Mouse (Mus musculus): ENCODE measurements around the gene Tln2. TPM values are rescaled to one million over a fixed set of nuclear protein-coding genes. Genes with fewer than 3 reads are reported as not detected.

Gene Tln2
- total and polyA plus RNA-seq, 2 experiments from 2014 or later, result 31.3 to 45.9 TPM

- Histone ChIP-seq H3K27ac (ENCODE audit: low read depth, low read length) (no peak overlapping the region), H3K4me3 (ENCODE audit: low read depth, low read length) (no peak overlapping the region), H3K27me3 (ENCODE audit: insufficient read depth, low read length) (no peaks in the 10 kb centered on the region), H3K36me3 (ENCODE audit: insufficient read depth) (peaks cover 6% of the 10 kb centered on the region; the same call in 1 of the 2 replicates), H3K9me3 (ENCODE audit: low read length) (no peaks in the 10 kb centered on the region), H3K9ac (no peak overlapping the region), H3K4me2 (ENCODE audit: low read depth) (no peak overlapping the region), H3K4me1 (ENCODE audit: insufficient read depth) (no peaks in the 10 kb centered on the region)
- DNase-seq (no peak), ATAC-seq (no peak)
- TF ChIP-seq CTCF (IDR thresholded peaks at IDR 0.05; ENCODE audit: low read depth), result no peak
These were observed 255.5 kb downstream of the Tln2 start for GRCm38 (mm10) chr9:67303986-67304385.

DNA sequence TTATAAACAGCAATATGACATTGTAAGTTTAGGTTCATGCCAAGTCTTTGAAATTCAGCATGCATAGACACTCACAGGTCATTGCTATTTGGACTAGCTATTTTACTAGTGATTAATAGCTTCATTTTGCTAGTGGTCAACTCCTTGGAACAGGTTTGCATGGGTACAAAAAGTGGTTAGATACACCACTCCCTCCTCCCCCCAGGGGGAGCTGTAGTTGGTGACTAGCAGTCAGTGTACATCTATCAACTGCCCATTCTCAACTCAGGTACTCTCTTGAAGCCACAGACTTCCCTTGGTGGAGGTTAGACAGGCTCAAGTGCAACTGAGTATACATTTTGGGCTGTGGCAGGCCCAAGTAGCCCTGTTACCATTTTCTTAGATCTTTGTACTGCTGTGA lies 256.5 kb downstream of the Tln2 start:
- no peak overlapping the region for H3K27ac ChIP-seq (ENCODE audit: low read depth, low read length)
- TF ChIP-seq CTCF (IDR thresholded peaks at IDR 0.05; ENCODE audit: low read depth), result no peak
- no peaks in the 10 kb centered on the region for H3K4me1 ChIP-seq (ENCODE audit: insufficient read depth)
- H3K9ac ChIP-seq, result no peak overlapping the region
- H3K9me3 ChIP-seq (ENCODE audit: low read length), result no peaks in the 10 kb centered on the region
- no peak overlapping the region for H3K4me2 ChIP-seq (ENCODE audit: low read depth)
- no peak overlapping the region for H3K4me3 ChIP-seq (ENCODE audit: low read depth, low read length)
- H3K36me3 ChIP-seq (ENCODE audit: insufficient read depth), result peaks cover 6% of the 10 kb centered on the region; the same call in 1 of the 2 replicates
- DNase-seq, result no peak
- no peaks in the 10 kb centered on the region for H3K27me3 ChIP-seq (ENCODE audit: insufficient read depth, low read length)
- ATAC-seq, result no peak

DNA sequence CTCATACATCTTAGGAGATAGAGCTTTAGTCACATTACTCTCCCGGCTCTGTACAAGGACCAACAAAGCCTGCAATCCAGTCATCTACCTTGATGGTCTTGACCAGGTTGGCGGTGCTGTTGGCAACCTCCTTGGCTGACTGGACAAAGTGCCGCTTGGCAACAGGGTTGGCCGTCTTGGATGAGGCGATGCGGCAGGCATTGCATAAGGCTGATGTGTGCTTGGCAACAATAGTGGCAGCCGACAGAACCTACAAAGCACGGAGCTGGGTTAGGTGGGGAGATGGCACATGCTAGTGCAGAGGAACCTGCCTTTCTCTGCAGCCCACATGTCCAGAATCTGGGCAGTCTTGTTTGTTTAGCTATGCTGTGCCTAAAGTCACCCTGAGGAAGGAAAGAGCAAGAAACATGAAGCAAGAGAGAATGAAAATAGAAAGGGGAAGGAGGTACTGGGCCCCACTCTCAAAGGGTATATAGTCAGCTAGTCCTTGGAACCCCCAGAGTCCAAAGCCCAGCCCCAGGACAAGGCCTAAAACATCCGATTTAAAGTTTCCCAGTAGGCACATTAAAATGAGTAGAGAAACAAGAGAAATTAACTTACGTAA lies 257.0 kb downstream of the Tln2 start:
- no peak overlapping the region for H3K4me3 ChIP-seq (ENCODE audit: low read depth, low read length)
- no peak for ATAC-seq
- H3K4me1 ChIP-seq (ENCODE audit: insufficient read depth), result no peaks in the 10 kb centered on the region
- H3K9me3 ChIP-seq (ENCODE audit: low read length), result no peaks in the 10 kb centered on the region
- no peak overlapping the region for H3K4me2 ChIP-seq (ENCODE audit: low read depth)
- H3K27me3 ChIP-seq (ENCODE audit: insufficient read depth, low read length), result no peaks in the 10 kb centered on the region
- peaks cover 6% of the 10 kb centered on the region; the same call in 1 of the 2 replicates for H3K36me3 ChIP-seq (ENCODE audit: insufficient read depth)
- H3K9ac ChIP-seq, result no peak overlapping the region
- DNase-seq, result no peak
- no peak for TF ChIP-seq CTCF (IDR thresholded peaks at IDR 0.05; ENCODE audit: low read depth)
- 93% methylated on average over 10 of the region's 10 CpGs for WGBS
- H3K27ac ChIP-seq (ENCODE audit: low read depth, low read length), result no peak overlapping the region

DNA sequence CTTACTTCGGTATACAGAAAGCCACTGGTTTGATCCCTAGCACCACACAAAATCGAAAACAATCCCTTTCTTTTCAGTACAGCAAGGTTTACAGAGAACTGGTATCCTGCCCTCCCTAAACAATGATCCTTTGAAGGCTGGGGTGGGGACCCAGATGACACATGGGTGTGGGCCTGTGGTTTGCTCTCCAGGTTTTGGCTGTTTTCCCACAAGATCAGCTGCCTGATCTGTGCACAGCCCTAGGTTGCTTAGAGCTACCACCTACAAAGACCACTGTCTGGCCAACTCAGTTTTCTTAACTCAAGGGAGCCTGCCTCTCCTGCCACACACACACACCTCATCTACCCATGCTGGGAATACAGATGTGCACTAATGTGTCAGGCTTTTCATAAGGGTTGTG lies 257.9 kb downstream of the Tln2 start:
- no peak for TF ChIP-seq CTCF (IDR thresholded peaks at IDR 0.05; ENCODE audit: low read depth)
- no peak for ATAC-seq
- no peak overlapping the region for H3K4me2 ChIP-seq (ENCODE audit: low read depth)

GRCm38 (mm10) chr9:67300769-67301168 lies 258.7 kb downstream of the Tln2 start:
- Histone ChIP-seq H3K27me3 (ENCODE audit: insufficient read depth, low read length) (no peaks in the 10 kb centered on the region), H3K4me3 (ENCODE audit: low read depth, low read length) (no peak overlapping the region), H3K4me2 (ENCODE audit: low read depth) (no peak overlapping the region), H3K9ac (no peak overlapping the region), H3K36me3 (ENCODE audit: insufficient read depth) (peaks cover 6% of the 10 kb centered on the region; the same call in 1 of the 2 replicates), H3K9me3 (ENCODE audit: low read length) (no peaks in the 10 kb centered on the region), H3K4me1 (ENCODE audit: insufficient read depth) (no peaks in the 10 kb centered on the region), H3K27ac (ENCODE audit: low read depth, low read length) (no peak overlapping the region)
- DNase-seq (no peak), ATAC-seq (no peak)
- 72% methylated on average over 5 of the region's 5 CpGs for WGBS
- no peak for TF ChIP-seq CTCF (IDR thresholded peaks at IDR 0.05; ENCODE audit: low read depth)

More for the DNA sequence above, 257.9 kb downstream of the Tln2 start:
- no peak overlapping the region for H3K27ac ChIP-seq (ENCODE audit: low read depth, low read length)
- H3K9ac ChIP-seq, result no peak overlapping the region
- no peak for DNase-seq
- no peaks in the 10 kb centered on the region for H3K4me1 ChIP-seq (ENCODE audit: insufficient read depth)
- WGBS, result 84% methylated on average over 2 of the region's 2 CpGs
- no peaks in the 10 kb centered on the region for H3K9me3 ChIP-seq (ENCODE audit: low read length)
- H3K27me3 ChIP-seq (ENCODE audit: insufficient read depth, low read length), result no peaks in the 10 kb centered on the region
- no peak overlapping the region for H3K4me3 ChIP-seq (ENCODE audit: low read depth, low read length)
- H3K36me3 ChIP-seq (ENCODE audit: insufficient read depth), result peaks cover 6% of the 10 kb centered on the region; the same call in 1 of the 2 replicates

- H3K9me3 ChIP-seq (ENCODE audit: low read length), result no peaks in the 10 kb centered on the region
- no peak for TF ChIP-seq CTCF (IDR thresholded peaks at IDR 0.05; ENCODE audit: low read depth)
- no peak overlapping the region for H3K4me3 ChIP-seq (ENCODE audit: low read depth, low read length)
- peaks cover 10% of the 10 kb centered on the region; the same call in 1 of the 2 replicates for H3K36me3 ChIP-seq (ENCODE audit: insufficient read depth)
- H3K27me3 ChIP-seq (ENCODE audit: insufficient read depth, low read length), result no peaks in the 10 kb centered on the region
- no peak overlapping the region for H3K27ac ChIP-seq (ENCODE audit: low read depth, low read length)
- WGBS, result 42% methylated on average over 3 of the region's 3 CpGs
- no peak overlapping the region for H3K4me2 ChIP-seq (ENCODE audit: low read depth)
- H3K4me1 ChIP-seq (ENCODE audit: insufficient read depth), result no peaks in the 10 kb centered on the region
- no peak for DNase-seq
- ATAC-seq, result peak; percentile 40; the same call in 1 of the 2 replicates
- no peak overlapping the region for H3K9ac ChIP-seq
These were observed 259.2 kb downstream of the Tln2 start for GRCm38 (mm10) chr9:67300346-67300745.

GRCm38 (mm10) chr9:67299164-67299563 lies 260.3 kb downstream of the Tln2 start:
- TF ChIP-seq CTCF (IDR thresholded peaks at IDR 0.05; ENCODE audit: low read depth), result no peak
- DNase-seq, result no peak
- Histone ChIP-seq H3K27me3 (ENCODE audit: insufficient read depth, low read length) (no peaks in the 10 kb centered on the region), H3K27ac (ENCODE audit: low read depth, low read length) (no peak overlapping the region), H3K36me3 (ENCODE audit: insufficient read depth) (peaks cover 6% of the 10 kb centered on the region; the same call in 1 of the 2 replicates), H3K4me1 (ENCODE audit: insufficient read depth) (no peaks in the 10 kb centered on the region), H3K9me3 (ENCODE audit: low read length) (no peaks in the 10 kb centered on the region), H3K4me3 (ENCODE audit: low read depth, low read length) (no peak overlapping the region), H3K4me2 (ENCODE audit: low read depth) (no peak overlapping the region), H3K9ac (no peak overlapping the region)
- 45% methylated on average over 6 of the region's 6 CpGs for WGBS
- ATAC-seq, result no peak
